23 mouse cellular contexts compared by ENCODE assay signal in the genomic region with DNA sequence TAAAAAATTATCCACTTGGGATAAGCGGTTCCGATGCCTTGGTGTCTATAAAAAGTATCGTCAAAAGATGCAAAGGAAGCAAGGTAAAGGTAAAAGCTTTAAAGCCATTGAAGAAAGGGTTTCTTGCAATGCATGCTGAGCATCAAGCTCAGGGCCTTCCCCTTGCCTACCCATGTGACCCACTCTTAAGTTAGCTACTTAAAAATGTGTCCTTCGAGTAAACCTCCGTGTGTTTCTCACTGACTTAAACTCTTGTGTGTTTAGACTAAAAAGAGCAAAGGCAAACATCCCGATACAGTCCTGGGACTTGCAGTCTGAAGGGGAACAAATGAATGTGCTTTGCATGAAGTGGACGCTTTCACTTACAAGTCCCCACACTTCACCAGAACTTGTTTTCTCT.
"Had no signal": no experiment of that assay in that cellular context is flagged by ENCODE, and none has a peak within 500 bp of the region (broad histone marks: within the 10 kb centered on the region; RNA-seq: fewer than 3 reads in every experiment).

No protein-coding gene starts in this region.

- H3K27ac ChIP-seq: heart, embryonic 10.5 days; hindbrain, embryonic 13.5 days; hindbrain, embryonic 15.5 days; hindbrain, postnatal 0 days; kidney, embryonic 15.5 days; left cerebral cortex, adult 2 months; limb, embryonic 10.5 days; limb, embryonic 12.5 days had no signal

- H3K9me3 ChIP-seq: heart, embryonic 10.5 days; heart, embryonic 12.5 days; hindbrain, embryonic 13.5 days; hindbrain, embryonic 15.5 days; kidney, embryonic 15.5 days; limb, embryonic 10.5 days; limb, embryonic 12.5 days had no signal

- H3K27me3 ChIP-seq: heart, embryonic 12.5 days; hindbrain, embryonic 13.5 days; hindbrain, embryonic 15.5 days; kidney, embryonic 15.5 days; limb, embryonic 12.5 days had no signal

- ATAC-seq: forebrain, postnatal 0 days; hindbrain, postnatal 0 days; intestine, embryonic 16.5 days had no signal

- H3K4me2 ChIP-seq: heart, embryonic 12.5 days; hindbrain, embryonic 13.5 days; hindbrain, embryonic 15.5 days; kidney, embryonic 15.5 days; limb, embryonic 12.5 days had no signal

- H3K36me3 ChIP-seq: hindbrain, embryonic 13.5 days; hindbrain, embryonic 15.5 days; limb, embryonic 12.5 days had no signal

- H3K4me3 ChIP-seq: heart, embryonic 10.5 days; heart, embryonic 12.5 days; hindbrain, embryonic 13.5 days; hindbrain, embryonic 15.5 days; kidney, embryonic 15.5 days; left cerebral cortex, adult 2 months; limb, embryonic 10.5 days; limb, embryonic 12.5 days had no signal

- H3K9ac ChIP-seq: forebrain, postnatal 0 days; heart, embryonic 12.5 days; hindbrain, embryonic 13.5 days; hindbrain, embryonic 15.5 days; kidney, embryonic 15.5 days; limb, embryonic 12.5 days had no signal

- DNase-seq: forebrain, postnatal 0 days; gastrocnemius, postnatal 14 days; gastrocnemius, postnatal 36 days; heart, adult 18-20 months; heart, postnatal 10 days; heart, postnatal 36 days; kidney, adult 11 months; kidney, adult 2 months; kidney, adult 9 months; kidney, postnatal 10 days; kidney, postnatal 25 days; layer of hippocampus, adult 9-11 months; liver had no signal
